Mouse (Mus musculus) adrenal gland, postnatal 25 days (tissue): ENCODE data around the gene Dennd2a. TPM values are rescaled to one million over a fixed set of nuclear protein-coding genes. Genes with fewer than 3 reads are reported as not detected.
A peak's percentile ranks its signal among the peaks of the same experiment; 100 is the strongest.
"Not testable (repeated sequence)": the region's sequence is repeated elsewhere in the genome, so short reads cannot be mapped to it uniquely, and the experiment has no call there.

Experiments used
- DNase-seq: peaks from one replicate; pipeline ENCODE4 v3.0.0; 2021; ENCODE audit warnings: mixed read lengths
- total RNA-seq: library from RNA; stranded (reverse); gene quantifications from 2 replicates; pipeline ENCODE4 v1.2.3, GENCODE M21; 2021

The Dennd2a gene
- total RNA-seq, 1 experiment from 2014 or later: 11.9 TPM

DNA sequence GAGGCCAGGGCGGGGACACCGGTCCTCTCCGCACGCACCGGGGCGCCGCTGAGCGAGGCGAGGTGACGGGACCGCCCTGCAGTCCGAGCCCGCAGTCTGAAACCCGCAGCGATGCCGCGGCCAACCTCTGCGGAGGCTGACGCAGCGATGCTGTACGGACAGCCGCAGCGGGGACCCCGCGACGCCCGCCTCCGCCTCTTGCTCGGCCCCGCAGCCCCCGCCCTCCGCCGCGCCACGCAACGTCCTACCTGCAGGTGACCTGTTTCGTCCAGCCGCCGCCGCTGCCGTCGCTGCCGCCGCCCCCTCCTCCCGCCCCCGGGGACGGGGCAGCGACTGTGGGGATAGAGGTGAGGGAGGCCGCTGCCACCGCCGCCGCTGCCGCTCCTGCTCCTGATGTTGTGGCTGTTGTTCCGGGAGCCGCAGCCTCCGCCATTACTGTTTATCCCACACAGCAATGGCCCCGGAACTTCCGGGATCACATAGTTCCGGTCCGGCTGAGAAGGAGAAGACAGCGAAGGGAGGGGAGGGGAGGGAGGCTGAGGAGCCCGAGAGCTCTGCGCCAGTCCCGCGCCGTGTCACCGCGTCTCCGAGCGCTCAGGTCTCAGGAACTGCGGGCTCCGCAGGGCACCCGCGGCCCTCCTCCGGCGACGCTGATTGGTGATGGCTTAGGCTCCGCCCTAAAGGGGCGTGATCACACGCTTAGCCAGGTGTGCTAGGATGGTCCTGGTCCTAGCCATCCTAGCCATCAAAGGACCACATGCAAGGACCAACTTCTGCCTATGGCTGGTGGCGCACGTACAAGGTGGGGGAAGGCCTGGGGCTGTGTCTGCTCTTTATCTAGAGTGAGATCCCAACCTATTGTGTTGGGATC lies 137.6 kb downstream of the Dennd2a start, which contains the start of gene Mkrn1:
Mkrn1 (minus strand) TSS at position 612 of the 871 bp plus-strand sequence.
- peak; percentile 71 for DNase-seq

DNA sequence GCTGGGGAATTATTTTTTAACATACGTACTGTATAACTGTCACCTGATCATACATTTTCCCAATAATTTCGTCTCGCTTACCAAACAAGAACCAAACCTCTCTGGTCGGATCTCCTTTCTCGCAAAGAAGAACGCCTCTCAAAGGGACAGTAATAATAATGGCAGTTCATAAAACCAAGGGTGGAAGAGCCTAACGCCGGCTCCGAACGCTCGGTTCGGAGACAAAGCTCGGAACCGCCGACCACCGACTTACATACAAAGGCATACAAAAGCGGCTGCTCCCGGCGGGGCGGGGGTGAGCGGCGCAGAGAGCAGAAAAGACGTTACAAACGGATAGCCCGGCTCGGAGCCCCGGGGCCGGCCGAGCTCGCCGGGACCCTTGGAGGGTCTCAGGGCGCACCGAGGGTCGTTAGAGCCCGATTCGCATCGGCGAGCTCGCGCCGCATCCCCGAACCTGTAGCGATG lies 138.2 kb downstream of the Dennd2a start:
- no peak for DNase-seq

DNA sequence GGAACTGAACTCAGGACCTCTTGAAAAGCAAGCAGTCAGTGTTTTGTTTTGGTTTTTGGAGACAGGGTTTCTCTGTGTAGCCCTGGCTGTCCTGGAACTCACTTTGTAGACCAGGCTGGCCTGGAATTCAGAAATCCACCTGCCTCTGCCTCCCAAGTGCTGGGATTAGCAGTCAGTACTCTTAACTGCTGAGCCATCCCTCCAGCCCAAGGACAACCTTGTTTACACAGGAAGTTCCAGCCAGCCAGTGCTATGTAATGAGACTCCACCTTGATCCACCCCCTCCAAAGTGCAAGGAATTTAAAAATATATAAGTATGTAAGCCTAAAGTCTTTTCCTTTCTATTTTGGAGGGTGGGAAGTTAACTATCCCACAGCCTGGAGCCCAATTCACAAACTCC lies 141.0 kb downstream of the Dennd2a start:
- DNase-seq: not testable (repeated sequence)

DNA sequence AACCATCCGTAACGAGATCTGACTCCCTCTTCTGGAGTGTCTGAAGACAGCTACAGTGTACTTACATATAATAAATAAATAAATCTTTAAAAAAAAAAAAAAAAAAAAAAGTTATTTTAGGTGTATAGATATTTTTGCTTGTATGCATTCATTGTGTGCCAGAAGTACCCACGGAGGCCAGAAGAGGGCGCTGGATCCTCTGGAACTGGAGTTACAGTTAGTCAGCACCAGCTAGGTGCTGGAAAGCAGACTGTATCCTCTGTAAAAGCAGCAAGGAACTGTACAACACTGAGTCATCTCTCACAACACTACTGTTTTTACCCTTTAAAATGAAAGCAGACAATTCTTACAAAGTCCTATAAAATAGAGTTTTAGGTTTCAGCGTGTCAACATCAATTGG lies 141.9 kb downstream of the Dennd2a start:
- peak; percentile 75 for DNase-seq

DNA sequence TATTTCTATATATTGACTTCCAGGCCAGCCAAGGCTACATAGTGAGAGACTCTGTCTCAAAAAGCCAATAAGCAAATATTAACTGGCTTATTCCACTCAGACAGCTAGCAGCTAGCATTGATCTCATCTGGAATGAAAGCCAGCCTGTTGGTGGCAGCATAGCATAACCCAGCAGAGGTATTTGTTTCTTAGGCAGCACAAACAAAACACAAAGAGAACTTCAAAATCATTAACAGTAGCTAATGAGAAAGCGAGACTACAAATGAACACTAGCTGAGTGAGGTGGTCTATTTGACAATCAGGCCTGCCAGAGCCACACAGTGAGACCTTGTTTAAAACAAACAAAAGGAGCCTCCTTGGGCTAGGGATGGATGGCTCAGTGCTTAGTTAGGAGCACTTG lies 143.6 kb downstream of the Dennd2a start:
- DNase-seq: no peak

Other genes with a start within 250 kb of the Dennd2a start
- 29.0 and 40.6 TPM in 2 replicates for gene Slc37a3, start 180.2 kb downstream of the Dennd2a start, total RNA-seq
- gene Rab19, start 176.7 kb downstream of the Dennd2a start, total RNA-seq: 0.52 and 1.2 TPM in 2 replicates
- gene Mkrn1, start 137.4 kb downstream of the Dennd2a start, total RNA-seq: 70.6 and 103 TPM in 2 replicates
- gene Adck2, start 16.0 kb upstream of the Dennd2a start, total RNA-seq: 20.7 and 31.5 TPM in 2 replicates
- 2.2 TPM in 1 of 2 replicates, not detected in the other for gene Gm42420, start 27.9 kb upstream of the Dennd2a start, total RNA-seq
- 167 and 208 TPM in 2 replicates for gene Ndufb2, start 34.7 kb upstream of the Dennd2a start, total RNA-seq
- gene Braf, start 167.6 kb upstream of the Dennd2a start, total RNA-seq: 35.1 and 43.4 TPM in 2 replicates